Mouse (Mus musculus) liver, embryonic 15.5 days (tissue): Measurements from ENCODE around the gene Cyp19a1. TPM values are rescaled to one million over a fixed set of nuclear protein-coding genes. Genes with fewer than 3 reads are reported as not detected.

Experiments
- ATAC-seq: fragments of 200-750 bp; cut with Nextera tagmentation; 2 replicates; pipeline ENCODE4 v1.8.0; 2017; ENCODE audit warnings: moderate number of reproducible peaks, mild to moderate bottlenecking, moderate library complexity; ENCODE audit not compliant: insufficient read depth
- H3K27ac ChIP-seq: fragments of 300-500 bp; sonication (generic); replicated peaks from 2 replicates; pipeline ENCODE4 v1.5.1; 2015; ENCODE audit warnings: mild to moderate bottlenecking, inconsistent platforms
- H3K27me3 ChIP-seq: fragments of 300-500 bp; sonication (generic); 2 replicates; pipeline ENCODE4 v1.6.1; 2015; ENCODE audit warnings: mild to moderate bottlenecking, inconsistent platforms
- H3K36me3 ChIP-seq: fragments of 300-500 bp; sonication (generic); replicated peaks from 2 replicates; pipeline ENCODE4 v1.6.1; 2015; ENCODE audit warnings: moderate library complexity, mild to moderate bottlenecking, inconsistent platforms
- H3K4me1 ChIP-seq: fragments of 300-500 bp; sonication (generic); replicated peaks from 2 replicates; pipeline ENCODE4 v1.6.1; 2015; ENCODE audit warnings: inconsistent platforms
- H3K4me2 ChIP-seq: fragments of 300-500 bp; sonication (generic); 2 replicates; pipeline ENCODE4 v1.6.1; 2015; ENCODE audit warnings: moderate library complexity, mild to moderate bottlenecking, inconsistent platforms
- H3K4me3 ChIP-seq: fragments of 300-500 bp; sonication (generic); replicated peaks from 2 replicates; pipeline ENCODE4 v1.5.1; 2015; ENCODE audit warnings: mild to moderate bottlenecking, inconsistent platforms
- H3K9ac ChIP-seq: fragments of 300-500 bp; sonication (generic); 2 replicates; pipeline ENCODE4 v1.6.1; 2015; ENCODE audit warnings: moderate library complexity, mild to moderate bottlenecking, inconsistent platforms
- H3K9me3 ChIP-seq: fragments of 300-500 bp; sonication (generic); replicated peaks from 2 replicates; pipeline ENCODE4 v1.6.1; 2016; ENCODE audit warnings: inconsistent platforms
- WGBS: fragments of 180-500 bp; shearing (Covaris S2); methylation state at CpG from one replicate; pipeline ENCODE4 v1.1.7; 2015; ENCODE audit warnings: mixed read lengths; ENCODE audit not compliant: insufficient replicate concordance; 5-methylcytosine and 5-hydroxymethylcytosine counted together
- polyA plus RNA-seq: library from polyadenylated mRNA; unstranded; fragments of >200 nt; fragmentation: Nextera tagmentation; extraction: Ambion mirVana; gene quantifications from 2 replicates; pipeline ENCODE4 v1.2.1, GENCODE M21; 2015

Cyp19a1 gene
- polyA plus RNA-seq, 1 experiment from 2014 or later = not detected

DNA sequence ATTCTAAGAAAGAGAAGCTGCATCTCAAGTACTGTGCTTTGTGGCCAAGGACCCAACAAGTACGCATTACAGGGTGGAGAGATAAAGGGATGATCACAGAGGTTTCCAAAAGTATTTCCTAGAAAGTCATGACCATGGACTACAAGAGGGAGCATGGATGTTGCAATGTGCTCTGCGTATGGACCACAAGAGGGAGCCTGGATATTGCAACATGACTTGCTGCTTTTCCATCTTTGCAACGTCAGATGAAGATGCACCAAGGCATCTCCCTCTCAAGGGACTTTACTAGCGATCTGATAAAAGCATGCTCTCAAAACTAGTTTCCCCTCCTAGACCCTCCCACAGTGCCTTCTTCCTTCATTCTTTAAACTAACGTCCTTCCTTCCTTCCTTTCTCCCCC lies 98.4 kb downstream of the Cyp19a1 start:
- ATAC-seq = no peak
- WGBS = 35% methylated on average over 5 of the region's 5 CpGs
- no peak overlapping the region for H3K4me3 ChIP-seq
- no peak overlapping the region for H3K27ac ChIP-seq
- H3K36me3 ChIP-seq = no peaks in the 10 kb centered on the region
- no peak overlapping the region for H3K9ac ChIP-seq
- H3K4me2 ChIP-seq = no peak overlapping the region
- H3K9me3 ChIP-seq = no peaks in the 10 kb centered on the region
- H3K27me3 ChIP-seq = no peaks in the 10 kb centered on the region
- H3K4me1 ChIP-seq = no peaks in the 10 kb centered on the region

DNA sequence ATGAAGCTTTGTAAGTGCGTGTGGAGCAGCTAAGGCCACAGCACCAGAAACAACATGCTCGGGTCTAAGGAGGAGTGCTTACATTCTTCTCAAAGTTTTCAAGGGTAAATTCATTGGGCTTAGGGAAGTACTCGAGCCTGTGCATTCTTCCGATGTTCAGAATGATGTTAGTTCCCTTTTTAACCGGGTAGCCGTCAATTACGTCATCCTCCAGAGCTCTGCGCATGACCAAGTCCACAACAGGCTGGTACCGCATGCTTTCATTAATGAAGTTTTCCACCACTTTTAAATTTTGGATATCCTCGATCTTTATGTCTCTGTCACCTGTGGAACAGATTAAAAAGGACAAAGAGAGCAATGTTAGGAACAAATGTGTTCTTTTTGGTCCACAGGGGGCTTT lies 99.5 kb downstream of the Cyp19a1 start:
- 31% methylated on average over 10 of the region's 10 CpGs for WGBS
- no peak for ATAC-seq
- H3K9ac ChIP-seq = no peak overlapping the region

DNA sequence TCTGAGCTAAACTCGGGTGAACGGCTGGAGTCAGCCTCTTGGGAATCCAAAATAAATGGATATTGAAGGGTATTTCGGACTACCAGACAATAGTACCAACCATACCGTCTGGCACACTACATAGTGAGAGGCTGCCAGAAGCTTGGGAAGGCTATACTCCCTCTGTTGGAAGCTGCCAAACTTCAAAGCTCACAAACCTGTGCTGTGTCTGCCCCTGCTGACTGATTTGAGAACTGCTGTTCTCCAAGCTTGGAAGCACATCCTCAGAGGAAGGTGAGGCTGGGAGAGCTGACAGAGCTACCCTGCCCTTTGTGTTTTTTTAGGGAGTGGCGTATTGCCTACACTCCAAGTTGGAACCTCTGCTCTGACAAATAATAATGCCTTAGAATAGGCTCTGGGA lies 104.8 kb downstream of the Cyp19a1 start:
- WGBS = 58% methylated on average over 5 of the region's 5 CpGs
- no peak for ATAC-seq
- no peaks in the 10 kb centered on the region for H3K27me3 ChIP-seq
- H3K36me3 ChIP-seq = no peaks in the 10 kb centered on the region
- H3K9me3 ChIP-seq = no peaks in the 10 kb centered on the region
- no peak overlapping the region for H3K4me3 ChIP-seq
- no peaks in the 10 kb centered on the region for H3K4me1 ChIP-seq
- H3K4me2 ChIP-seq = no peak overlapping the region
- no peak overlapping the region for H3K9ac ChIP-seq
- no peak overlapping the region for H3K27ac ChIP-seq

More for the DNA sequence above, 99.5 kb downstream of the Cyp19a1 start:
- Histone ChIP-seq H3K36me3 (no peaks in the 10 kb centered on the region), H3K9me3 (no peaks in the 10 kb centered on the region), H3K4me2 (no peak overlapping the region), H3K4me3 (no peak overlapping the region), H3K27me3 (no peaks in the 10 kb centered on the region), H3K27ac (no peak overlapping the region), H3K4me1 (no peaks in the 10 kb centered on the region)

DNA sequence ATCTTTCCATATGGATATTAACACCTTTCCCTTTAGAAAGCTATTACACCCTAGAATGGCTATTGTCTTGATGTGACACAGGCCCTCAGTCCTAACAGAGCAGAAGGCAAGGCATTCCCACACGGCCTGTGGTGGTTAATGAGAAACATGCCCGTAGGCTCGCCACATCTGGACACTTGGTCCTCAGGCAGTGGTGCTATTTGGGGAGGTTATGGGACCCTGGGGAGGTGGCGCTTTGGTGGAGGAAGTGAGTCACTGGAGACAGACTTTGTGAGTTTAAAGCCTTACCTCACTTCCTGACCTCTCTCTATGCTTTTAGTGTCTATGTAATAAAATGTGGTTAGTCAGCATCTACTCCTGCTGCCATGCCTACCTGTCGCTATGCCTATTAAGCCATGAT lies 114.2 kb downstream of the Cyp19a1 start:
- Histone ChIP-seq H3K4me1 (no peaks in the 10 kb centered on the region), H3K27me3 (no peaks in the 10 kb centered on the region), H3K27ac (no peak overlapping the region), H3K36me3 (no peaks in the 10 kb centered on the region), H3K4me3 (no peak overlapping the region), H3K9me3 (no peaks in the 10 kb centered on the region), H3K9ac (no peak overlapping the region), H3K4me2 (no peak overlapping the region)
- no peak for ATAC-seq
- 55% methylated on average over 5 of the region's 5 CpGs for WGBS

DNA sequence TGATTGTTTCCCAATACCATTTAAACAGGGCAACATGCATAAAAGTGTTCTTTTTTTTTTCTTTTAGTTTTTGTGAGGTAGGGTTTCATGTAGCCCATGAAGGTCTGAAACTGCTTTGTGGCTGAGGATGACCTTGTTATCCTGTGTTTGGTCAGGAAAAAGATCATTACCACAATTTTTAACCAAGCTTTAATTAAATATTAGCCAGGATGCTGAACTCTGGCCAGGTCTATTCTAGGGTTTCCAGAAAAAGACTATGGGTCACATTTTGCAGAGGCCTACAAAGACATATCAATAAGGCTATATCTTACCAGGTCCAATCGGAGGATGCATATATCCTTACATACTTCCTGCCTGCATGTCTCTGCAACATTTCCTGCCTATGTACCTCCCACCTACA lies 128.7 kb downstream of the Cyp19a1 start:
- H3K27ac ChIP-seq = no peak overlapping the region
- H3K27me3 ChIP-seq = no peaks in the 10 kb centered on the region
- no peak for ATAC-seq
- no peaks in the 10 kb centered on the region for H3K4me1 ChIP-seq
- H3K9ac ChIP-seq = no peak overlapping the region
- 46% methylated on average over 1 of the region's 1 CpGs for WGBS
- H3K36me3 ChIP-seq = no peaks in the 10 kb centered on the region
- no peak overlapping the region for H3K4me3 ChIP-seq
- no peak overlapping the region for H3K4me2 ChIP-seq
- H3K9me3 ChIP-seq = no peaks in the 10 kb centered on the region

Other genes starting within 250 kb of the Cyp19a1 start
- 0.17 and 0.22 TPM in 2 replicates for gene Tnfaip8l3, start 199.7 kb downstream of the Cyp19a1 start, polyA plus RNA-seq
- gene Gldn, start 18.4 kb upstream of the Cyp19a1 start, polyA plus RNA-seq = not detected in 2 replicates
- gene Dmxl2, start 233.5 kb upstream of the Cyp19a1 start, polyA plus RNA-seq = 1.2 and 1.4 TPM in 2 replicates